Mouse (Mus musculus) lung, postnatal 10 days (tissue): ENCODE results near the gene Efna2.
A peak's percentile ranks its signal among the peaks of the same experiment; 100 is the strongest.

Source experiments
- DNase-seq: peaks from one replicate; pipeline ENCODE4 v3.0.0; 2021

Efna2 gene

GRCm38 (mm10) chr10:80169651-80170050, 9.6 kb upstream of the Efna2 start:
- DNase-seq: no peak

- no peak for DNase-seq
These were observed 9.2 kb upstream of the Efna2 start for GRCm38 (mm10) chr10:80170052-80170451.

GRCm38 (mm10) chr10:80170601-80171021, 8.7 kb upstream of the Efna2 start:
- no peak for DNase-seq

GRCm38 (mm10) chr10:80171252-80171651, 8.0 kb upstream of the Efna2 start:
- no peak for DNase-seq

- DNase-seq: no peak
These were observed 7.3 kb upstream of the Efna2 start for GRCm38 (mm10) chr10:80171760-80172526.

GRCm38 (mm10) chr10:80172527-80173292, 6.6 kb upstream of the Efna2 start, which contains the start of gene 1600002K03Rik:
Gene 1600002K03Rik, plus strand, starts transcription at chr10:80172944.
- peak; percentile 94 for DNase-seq

- DNase-seq: no peak
These were observed 5.9 kb upstream of the Efna2 start for GRCm38 (mm10) chr10:80173358-80173757.

- no peak for DNase-seq
These were observed 5.2 kb upstream of the Efna2 start for GRCm38 (mm10) chr10:80173955-80174640.

- DNase-seq: peak; percentile 59
These were observed 4.6 kb upstream of the Efna2 start for GRCm38 (mm10) chr10:80174705-80175104.

GRCm38 (mm10) chr10:80175536-80176269, 3.6 kb upstream of the Efna2 start:
- DNase-seq: peak; percentile 58

- no peak for DNase-seq
These were observed 2.9 kb upstream of the Efna2 start for GRCm38 (mm10) chr10:80176270-80176834.

GRCm38 (mm10) chr10:80177441-80178279, 1.6 kb upstream of the Efna2 start:
- no peak for DNase-seq

- DNase-seq: no peak
These were observed 1.0 kb downstream of the Efna2 start for GRCm38 (mm10) chr10:80180288-80180687.

- no peak for DNase-seq
These were observed 1.5 kb downstream of the Efna2 start for GRCm38 (mm10) chr10:80180823-80181222.

GRCm38 (mm10) chr10:80182547-80182946, 3.3 kb downstream of the Efna2 start:
- no peak for DNase-seq

GRCm38 (mm10) chr10:80186649-80187048, 7.4 kb downstream of the Efna2 start:
- DNase-seq: no peak

GRCm38 (mm10) chr10:80187739-80188138, 8.5 kb downstream of the Efna2 start:
- no peak for DNase-seq

- DNase-seq: no peak
These were observed 9.3 kb downstream of the Efna2 start for GRCm38 (mm10) chr10:80188453-80189024.

- DNase-seq: no peak
These were observed 10.7 kb downstream of the Efna2 start for GRCm38 (mm10) chr10:80189999-80190398.

GRCm38 (mm10) chr10:80190491-80191051, 11.3 kb downstream of the Efna2 start:
- peak; percentile 66 for DNase-seq

- DNase-seq: no peak
These were observed 14.7 kb downstream of the Efna2 start for GRCm38 (mm10) chr10:80193976-80194375.
